Mouse (Mus musculus) CH12.LX (cell line): Measurements from ENCODE around the gene Per1. TPM values are rescaled to one million over a fixed set of nuclear protein-coding genes. Genes with fewer than 3 reads are reported as not detected.

Source experiments
- DNase-seq: peaks from one replicate; pipeline ENCODE4 v3.0.0-alpha.2; 2013; ENCODE audit errors: extremely low read depth
- H3K27ac ChIP-seq: 2 replicates; pipeline ENCODE4 v1.5.1; 2012; ENCODE audit warnings: low read depth, mild to moderate bottlenecking, control low read depth, moderate library complexity; ENCODE audit not compliant: insufficient read depth
- H3K27me3 ChIP-seq: replicated peaks from 2 replicates; pipeline ENCODE3; 2012; ENCODE audit warnings: inconsistent platforms
- H3K36me3 ChIP-seq, 2 experiments: replicated peaks in 1 of 2; 2 replicates each; pipeline versions ENCODE3 to v1.6.1; 2012; ENCODE audit warnings: inconsistent platforms in 1 of 2, low read length in 1 of 2, mild to moderate bottlenecking in 1 of 2, mixed read lengths in 1 of 2, moderate library complexity in 1 of 2; ENCODE audit not compliant: control insufficient read depth in 1 of 2, insufficient read depth in 1 of 2
- H3K4me1 ChIP-seq, 2 experiments: 2 replicates each; pipeline ENCODE4 v1.6.1; 2012; ENCODE audit warnings: inconsistent platforms in 1 of 2, moderate library complexity in 1 of 2; ENCODE audit not compliant: insufficient read depth in 2 of 2, control insufficient read depth in 1 of 2
- H3K4me2 ChIP-seq: 2 replicates; pipeline ENCODE4 v1.6.1; 2012; ENCODE audit warnings: low read depth, mild to moderate bottlenecking, control low read depth; ENCODE audit not compliant: poor library complexity, insufficient read depth, severe bottlenecking
- H3K4me3 ChIP-seq, 3 experiments: fragments of 150-350 bp in 1 of 3; sonication (generic) in 1 of 3; replicated peaks in 1 of 3; 2 replicates each; pipeline versions ENCODE3 to v1.5.1; 2011 to 2012; ENCODE audit warnings: low read depth in 2 of 3, low read length in 2 of 3, mild to moderate bottlenecking in 2 of 3, moderate library complexity in 2 of 3, control low read depth in 1 of 3, improper control_type of control experiment in 1 of 3, inconsistent platforms in 1 of 3, mixed read lengths in 1 of 3; ENCODE audit not compliant: poor library complexity in 1 of 3
- H3K79me2 ChIP-seq: replicated peaks from 2 replicates; pipeline ENCODE4 v1.6.1; 2012; ENCODE audit warnings: mild to moderate bottlenecking, moderate library complexity; ENCODE audit not compliant: control insufficient read depth, poor library complexity, insufficient read depth, severe bottlenecking; ENCODE audit errors: extremely low read depth
- H3K9ac ChIP-seq: 2 replicates; pipeline ENCODE4 v1.6.1; 2012; ENCODE audit warnings: low read depth, mild to moderate bottlenecking, control low read depth, moderate library complexity; ENCODE audit not compliant: insufficient read depth
- H3K9me3 ChIP-seq: replicated peaks from 2 replicates; pipeline ENCODE3; 2012; ENCODE audit warnings: low read length, inconsistent platforms, mixed read lengths
- BHLHE40 ChIP-seq: IDR thresholded peaks from 2 replicates; pipeline ENCODE4 v1.6.1; 2011; ENCODE audit warnings: mild to moderate bottlenecking, low read depth, low read length, improper control_type of control experiment
- CHD2 ChIP-seq: IDR thresholded peaks from 2 replicates; pipeline ENCODE4 v1.6.1; 2011; ENCODE audit warnings: low read length, improper control_type of control experiment
- CTCF ChIP-seq, 2 experiments: IDR thresholded peaks in 1 of 2; conservative IDR thresholded peaks in 1 of 2; 2 replicates each; pipeline ENCODE4 v1.5.1; 2011 to 2012; ENCODE audit warnings: low read depth in 2 of 2, low read length in 2 of 2, improper control_type of control experiment in 1 of 2, inconsistent platforms in 1 of 2, mild to moderate bottlenecking in 1 of 2, moderate library complexity in 1 of 2
- ELF1 ChIP-seq: IDR thresholded peaks from 2 replicates; pipeline ENCODE4 v1.6.1; 2014; ENCODE audit warnings: low read depth, mild to moderate bottlenecking, inconsistent platforms, low read length, improper control_type of control experiment
- IRF4 ChIP-seq: IDR thresholded peaks from 2 replicates; pipeline ENCODE4 v1.6.1; 2014; ENCODE audit warnings: low read depth, mild to moderate bottlenecking, inconsistent platforms, low read length, improper control_type of control experiment
- MAFK ChIP-seq: IDR thresholded peaks from 2 replicates; pipeline ENCODE4 v1.6.1; 2011; ENCODE audit warnings: low read length, improper control_type of control experiment; ENCODE audit not compliant: insufficient replicate concordance
- MAX ChIP-seq: IDR thresholded peaks from 2 replicates; pipeline ENCODE4 v1.6.1; 2011; ENCODE audit warnings: low read length, improper control_type of control experiment
- MXI1 ChIP-seq: IDR thresholded peaks from 2 replicates; pipeline ENCODE4 v1.6.1; 2011; ENCODE audit warnings: mild to moderate bottlenecking, low read depth, low read length, improper control_type of control experiment
- MYC ChIP-seq: IDR thresholded peaks from 2 replicates; pipeline ENCODE4 v1.6.1; 2011; ENCODE audit warnings: low read depth, mild to moderate bottlenecking, improper control_type of control experiment, low read length
- PAX5 ChIP-seq: IDR thresholded peaks from 2 replicates; pipeline ENCODE4 v1.6.1; 2012; ENCODE audit warnings: low read length, inconsistent platforms, mixed read lengths
- POLR2AphosphoS2 ChIP-seq: IDR thresholded peaks from 2 replicates; pipeline ENCODE4 v1.6.1; 2011; ENCODE audit warnings: low read depth, low read length, improper control_type of control experiment
- RAD21 ChIP-seq: IDR thresholded peaks from 2 replicates; pipeline ENCODE4 v1.6.1; 2011; ENCODE audit warnings: low read depth, mild to moderate bottlenecking, low read length, improper control_type of control experiment, moderate library complexity
- RCOR1 ChIP-seq: conservative IDR thresholded peaks from 2 replicates; pipeline ENCODE4 v1.6.1; 2012; ENCODE audit warnings: low read depth, mild to moderate bottlenecking, inconsistent platforms, low read length, improper control_type of control experiment
- UBTF ChIP-seq: IDR thresholded peaks from 2 replicates; pipeline ENCODE4 v1.6.1; 2012; ENCODE audit warnings: low read depth, mild to moderate bottlenecking, inconsistent platforms, low read length, improper control_type of control experiment, moderate library complexity
- ZC3H11A ChIP-seq: IDR thresholded peaks from 2 replicates; pipeline ENCODE4 v1.6.1; 2012; ENCODE audit warnings: low read depth, mild to moderate bottlenecking, inconsistent platforms, low read length, improper control_type of control experiment
- ZNF384 ChIP-seq: IDR thresholded peaks from 2 replicates; pipeline ENCODE4 v1.6.1; 2012; ENCODE audit warnings: low read depth, low read length, improper control_type of control experiment, inconsistent platforms
- dilution Hi-C: fragments of 300-500 bp; cut with MboI; formaldehyde crosslinking; loops from 2 replicates; pipeline ENCODE4 v1.14.3; 2020; ENCODE audit warnings: low sequenced_read_pairs; ENCODE audit not compliant: extremely low pct_unique_long_range_greater_than_20kb, extremely low pct_ligation_motif_present
- in situ Hi-C: fragments of 300-500 bp; cut with MboI; formaldehyde crosslinking; loops from 3 replicates; pipeline ENCODE4 v1.14.3; 2019; ENCODE audit warnings: low sequenced_read_pairs, low pct_ligation_motif_present, low pct_unique_long_range_greater_than_20kb, mixed read lengths
- polyA plus RNA-seq: library from polyadenylated mRNA; unstranded; fragments of >175 nt; gene quantifications from 2 replicates; pipeline ENCODE4 v1.2.1, GENCODE M21; 2012; ENCODE audit warnings: low read depth; ENCODE audit not compliant: insufficient read length
- total RNA-seq, 2 experiments: library from RNA; depleted of rRNA; stranded (reverse); fragments of 300-350 nt in 1 of 2; fragments of >200 nt in 1 of 2; gene quantifications; 2 replicates each; pipeline ENCODE4 v1.2.3; 2012 to 2014

Per1 gene
- total and polyA plus RNA-seq, 3 experiments, result 2.8 to 38.3 (median 11.8) TPM

DNA sequence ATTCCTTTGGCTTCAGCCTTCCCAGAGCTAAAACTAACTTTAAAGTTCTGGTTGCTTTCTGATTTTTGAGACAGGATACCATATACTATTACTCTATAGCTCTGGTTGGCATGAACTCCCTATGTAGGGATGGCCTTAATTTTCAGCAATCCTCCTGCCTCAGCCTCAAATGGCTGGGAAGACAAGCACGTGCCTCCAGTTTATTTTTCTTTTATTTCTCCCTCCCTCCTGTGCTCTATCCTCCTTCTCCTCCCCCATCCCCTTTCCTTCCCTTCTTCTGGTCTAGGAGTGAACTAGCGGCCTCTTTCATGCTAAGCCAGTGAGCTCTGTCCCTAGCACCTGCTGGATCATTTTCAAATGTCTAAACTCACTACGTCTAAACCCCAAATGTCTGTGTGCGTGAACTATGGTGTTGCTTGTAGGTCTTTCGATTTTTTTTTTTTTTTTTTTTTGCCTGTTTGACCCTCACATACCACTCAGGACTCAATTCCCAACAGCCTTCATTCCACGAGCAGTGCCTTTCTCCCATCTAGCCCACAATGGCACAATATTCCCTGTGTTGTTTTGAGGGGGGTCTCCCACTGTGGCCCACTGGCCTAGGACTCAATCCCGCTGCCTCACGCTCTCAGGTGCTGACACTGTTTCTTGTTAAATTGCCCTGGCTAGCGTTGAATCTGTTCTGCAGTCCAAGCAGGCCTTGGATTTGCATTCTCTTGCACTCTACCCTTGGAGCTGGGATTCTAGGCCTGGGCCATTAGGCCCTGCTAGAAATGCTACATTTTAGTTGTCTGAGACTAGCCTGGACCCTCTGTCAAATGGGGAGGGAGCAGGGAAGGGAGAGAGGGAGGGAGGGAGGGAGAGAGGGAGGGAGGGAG lies 30.5 kb upstream of the Per1 start:
- no peak for DNase-seq
- H3K9me3 ChIP-seq, result no peaks in the 10 kb centered on the region
- TF ChIP-seq BHLHE40 (peak; percentile 30), MYC (no peak), ZNF384 (0 out of 2 replicates have a peak, but pooled peaks have one; percentile 17), MXI1 (no peak), MAX (peak; percentile 53; the same call in 1 of the 2 replicates)
- peak overlapping the region; percentile 63 to 95 (median 78) for H3K4me3 ChIP-seq
- no peaks in the 10 kb centered on the region for H3K36me3 ChIP-seq
- in situ Hi-C loops (loop anchor here (5.0 kb wide), 1 partner anchor 53 kb away; no protein-coding TSS in a partner anchor), dilution Hi-C loops (no loop called here)
- H3K27me3 ChIP-seq, result peaks cover 6% of the 10 kb centered on the region
- H3K4me1 ChIP-seq, result peaks cover 7 to 31% of the 10 kb centered on the region in 2 experiments
- no peaks in the 10 kb centered on the region for H3K79me2 ChIP-seq
- peak overlapping the region; percentile 62; the same call in 1 of the 2 replicates for H3K4me2 ChIP-seq
- H3K27ac ChIP-seq, result no peak overlapping the region
- H3K9ac ChIP-seq, result peak overlapping the region; percentile 42

- dilution Hi-C loops, result no loop called here
- no peak overlapping the region for H3K4me2 ChIP-seq
- DNase-seq, result no peak
- H3K4me3 ChIP-seq, result no peak overlapping the region
- TF ChIP-seq CTCF (conservative IDR thresholded peaks at IDR 0.05 in 1 of 2, IDR thresholded peaks at IDR 0.05 in 1 of 2; ENCODE audit: low read depth in 2 of 2, low read length in 2 of 2) (no peak), PAX5 (no peak), ZNF384 (no peak), POLR2AphosphoS2 (no peak), IRF4 (no peak)
- TF ChIP-seq, all 38 proteins: peak for 0
- Histone ChIP-seq H3K4me1 (peaks cover 7 to 34% of the 10 kb centered on the region in 2 experiments), H3K9ac (no peak overlapping the region), H3K36me3 (no peaks in the 10 kb centered on the region), H3K27ac (no peak overlapping the region), H3K9me3 (no peaks in the 10 kb centered on the region), H3K27me3 (peaks cover 6% of the 10 kb centered on the region), H3K79me2 (no peaks in the 10 kb centered on the region)
- in situ Hi-C loops, result no loop called here
These were observed 29.6 kb upstream of the Per1 start for GRCm38 (mm10) chr11:69065394-69065925.

DNA sequence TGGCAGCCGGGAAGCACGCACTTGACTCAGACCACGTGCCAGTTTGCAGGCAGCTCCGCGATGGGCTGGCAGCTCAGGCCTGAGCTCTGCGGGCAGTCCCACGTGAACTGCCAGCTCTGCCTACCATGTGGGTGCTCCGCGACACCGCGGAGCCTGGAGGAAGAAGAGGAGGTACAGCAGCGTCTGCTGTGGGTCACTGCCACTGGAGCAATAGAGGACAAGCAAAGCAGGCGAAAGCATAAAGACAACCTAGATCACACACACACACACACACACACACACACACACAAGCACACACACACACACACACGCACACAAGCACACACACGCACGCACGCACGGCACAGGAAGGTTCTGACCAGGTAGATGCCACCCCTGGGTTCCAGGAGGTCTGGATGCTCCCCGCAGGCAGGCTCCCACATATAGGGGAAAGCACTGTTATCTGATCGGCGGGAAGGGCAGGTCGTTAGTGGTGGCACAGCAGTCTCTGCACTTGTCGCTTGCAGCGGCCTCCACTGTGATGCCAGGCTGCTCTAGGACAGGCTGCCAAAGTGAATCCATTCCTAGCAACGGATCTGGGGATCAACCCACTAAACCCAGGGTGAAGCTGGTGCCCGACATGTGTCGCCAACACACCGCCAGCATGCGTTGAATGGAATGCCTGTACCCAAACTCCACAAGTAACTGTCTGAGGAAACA lies 28.7 kb upstream of the Per1 start:
- no peak overlapping the region; the same call in 1 of the 2 replicates for H3K27ac ChIP-seq
- no peak overlapping the region for H3K4me2 ChIP-seq
- no peaks in the 10 kb centered on the region for H3K79me2 ChIP-seq
- no peaks in the 10 kb centered on the region for H3K36me3 ChIP-seq
- H3K9me3 ChIP-seq, result no peaks in the 10 kb centered on the region
- no peak overlapping the region for H3K9ac ChIP-seq
- H3K27me3 ChIP-seq, result peaks cover 3% of the 10 kb centered on the region
- TF ChIP-seq MXI1 (no peak), MAFK (no peak), ZC3H11A (no peak), CHD2 (no peak), RAD21 (no peak), UBTF (no peak), ELF1 (no peak), POLR2AphosphoS2 (no peak), CTCF (conservative IDR thresholded peaks at IDR 0.05 in 1 of 2, IDR thresholded peaks at IDR 0.05 in 1 of 2; ENCODE audit: low read depth in 2 of 2, low read length in 2 of 2) (no peak), RCOR1 (no peak)
- TF ChIP-seq, all 38 proteins: peak for 0
- dilution Hi-C loops, result no loop called here
- H3K4me1 ChIP-seq, result peaks cover 7 to 28% of the 10 kb centered on the region in 2 experiments
- no peak for DNase-seq
- H3K4me3 ChIP-seq, result no peak overlapping the region
- in situ Hi-C loops, result no loop called here
